Mouse (Mus musculus): ENCODE results near the gene Utp20.

Utp20 gene

DNA sequence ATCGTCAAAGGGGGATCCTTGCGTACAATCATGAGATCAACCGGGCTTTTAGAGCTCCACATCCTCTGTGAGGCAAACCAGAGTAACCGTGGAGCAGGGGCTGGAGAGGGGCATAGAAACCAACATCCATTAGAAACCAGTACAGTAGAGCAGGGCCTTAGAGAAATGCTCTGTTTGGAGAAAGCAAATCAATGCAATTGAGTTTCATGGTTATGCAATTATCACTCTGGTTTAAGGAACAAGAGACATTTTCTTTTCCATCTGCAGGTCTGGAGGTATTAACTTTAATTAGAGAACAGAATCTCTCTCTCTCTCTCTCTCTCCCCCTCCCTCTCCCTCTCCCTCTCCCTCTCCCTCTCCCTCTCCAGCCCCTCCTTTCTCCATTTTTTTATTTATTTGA lies 111.9 kb downstream of the Utp20 start:
- DNase-seq: no peak

- DNase-seq: no peak
Observed at GRCm38 (mm10) chr10:88712359-88712758, 114.2 kb downstream of the Utp20 start.

DNA sequence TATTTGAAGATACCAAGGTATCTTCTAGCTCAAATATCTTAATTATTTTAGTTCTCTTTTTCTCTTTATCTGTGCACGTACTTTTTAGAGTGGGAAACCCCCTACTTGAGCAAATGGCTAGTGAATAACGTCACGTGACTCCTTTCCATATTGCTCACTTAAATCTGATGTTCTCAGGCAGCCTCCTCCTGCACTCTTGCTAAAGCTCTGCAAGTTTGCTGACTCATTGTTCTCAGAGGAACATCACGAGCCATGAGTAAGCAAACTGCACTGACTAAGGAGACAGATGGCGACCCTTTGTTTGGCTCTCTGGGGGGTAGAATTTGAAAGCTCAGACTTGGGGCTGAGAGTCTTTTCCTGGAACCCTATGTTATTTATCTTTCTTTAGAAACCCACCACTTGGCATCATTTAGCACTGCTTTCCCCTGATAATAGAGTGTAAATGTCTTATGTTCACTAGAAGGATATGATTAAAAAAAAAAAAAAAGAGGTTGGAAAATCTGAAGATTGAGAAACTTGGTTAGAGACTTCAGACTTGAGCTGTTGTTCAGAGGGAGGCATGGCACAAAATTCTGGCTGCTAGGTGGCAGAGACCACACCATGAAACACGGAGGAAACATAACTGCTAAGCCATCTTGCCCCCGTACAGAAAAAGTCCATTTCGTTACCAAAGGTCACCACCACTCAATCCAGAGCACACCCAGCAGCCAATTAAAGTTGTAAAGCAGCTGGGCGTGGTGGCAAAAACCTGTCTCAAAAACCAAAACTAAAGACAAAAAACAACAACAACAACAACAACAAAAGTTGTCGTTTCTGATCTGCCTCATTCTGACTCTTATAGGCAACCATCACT lies 117.7 kb downstream of the Utp20 start:
- no peak for DNase-seq

GRCm38 (mm10) chr10:88700938-88701337 lies 125.7 kb downstream of the Utp20 start:
- DNase-seq: no peak
